ENCODE assay signal across 8 mouse cellular contexts in the genomic region with DNA sequence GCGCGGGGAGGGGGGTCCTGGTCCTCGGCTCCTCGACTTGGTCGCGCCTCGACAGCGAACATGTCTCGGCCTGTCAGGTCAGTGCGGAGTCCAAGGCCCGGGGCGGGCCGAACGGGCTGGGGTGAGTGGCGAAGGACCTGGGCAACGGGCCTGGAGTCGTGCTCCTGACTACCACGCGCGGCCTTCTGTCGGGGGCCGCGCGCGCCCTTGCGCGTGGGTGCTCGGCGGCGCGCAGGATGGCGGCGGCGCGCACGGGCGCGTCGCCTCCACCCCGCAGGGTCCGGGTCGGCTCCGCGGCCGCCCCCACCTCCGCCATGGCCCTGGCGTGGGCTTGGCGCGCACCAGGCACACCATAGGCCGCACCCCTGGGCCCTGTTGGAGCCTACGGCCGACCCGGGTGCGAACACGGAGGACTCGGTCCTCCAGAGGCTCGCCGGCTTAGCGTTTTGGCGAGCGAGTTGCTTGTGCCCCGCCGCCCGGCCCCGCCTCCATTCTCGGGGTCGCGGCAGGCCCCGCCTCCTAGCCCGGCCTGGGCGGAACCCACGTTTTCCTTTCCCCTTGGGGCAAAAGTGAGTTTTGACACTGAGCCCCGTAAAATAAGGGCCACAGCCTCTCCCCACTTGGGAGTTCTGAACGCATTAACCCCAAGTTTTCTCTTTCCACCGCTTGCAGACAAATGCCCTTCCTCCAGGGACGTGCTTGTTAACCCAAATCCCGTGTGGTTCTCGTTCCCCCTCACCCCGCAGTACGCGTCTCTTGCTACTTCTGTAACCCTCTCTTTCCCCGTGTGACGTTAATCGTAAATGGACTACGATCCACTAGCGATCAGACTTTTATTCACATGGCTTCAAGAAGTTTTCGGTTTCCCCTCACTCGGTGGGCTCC. TPM values are rescaled to one million over a fixed set of nuclear protein-coding genes. Genes with fewer than 3 reads are reported as not detected.
DNase-seq lines count a peak whose midpoint lies in the region; ATAC-seq and TF ChIP-seq lines count a peak whose summit lies in the region.

No protein-coding gene starts in this region.

- H3K4me2 ChIP-seq in lung, postnatal 0 days (replicated peaks; ENCODE audit: low read depth, low read length) = peak overlapping the region; percentile 69

- peak; percentile 62 for ATAC-seq in frontal cortex, adult (ENCODE audit: low TSS enrichment)
- peak; percentile 68 for ATAC-seq in lung, postnatal 0 days

- H3K27me3 ChIP-seq in hindbrain, embryonic 10.5 days (ENCODE audit: insufficient read depth, poor library complexity, severe bottlenecking) = peaks cover 31% of the 10 kb centered on the region
- H3K27me3 ChIP-seq in lung, postnatal 0 days (replicated peaks; ENCODE audit: insufficient read depth, low read length) = no peaks in the 10 kb centered on the region

- H3K4me1 ChIP-seq in hindbrain, embryonic 10.5 days (replicated peaks) = peaks cover 23% of the 10 kb centered on the region
- peaks cover 7% of the 10 kb centered on the region; the same call in 1 of the 2 replicates for H3K4me1 ChIP-seq in lung, postnatal 0 days (ENCODE audit: insufficient read depth, low read depth, low read length)

- H3K4me3 ChIP-seq in hindbrain, embryonic 10.5 days = peak overlapping the region; percentile 97
- H3K4me3 ChIP-seq in lung, postnatal 0 days (ENCODE audit: low read depth, low read length) = peak overlapping the region; percentile 100

- no peaks in the 10 kb centered on the region for H3K9me3 ChIP-seq in hindbrain, embryonic 10.5 days
- H3K9me3 ChIP-seq in lung, postnatal 0 days (ENCODE audit: low read length) = no peaks in the 10 kb centered on the region

- under 1% methylated on average over 85 of the region's 88 CpGs for WGBS in hindbrain, embryonic 10.5 days
- WGBS in lung, postnatal 0 days = under 1% methylated on average over 59 of the region's 88 CpGs

- peaks cover 34% of the 10 kb centered on the region for H3K36me3 ChIP-seq in hindbrain, embryonic 10.5 days
- H3K36me3 ChIP-seq in lung, postnatal 0 days (ENCODE audit: insufficient read depth, low read length) = no peaks in the 10 kb centered on the region

- H3K27ac ChIP-seq in hindbrain, embryonic 10.5 days = peak overlapping the region; percentile 100
- peak overlapping the region; percentile 98 for H3K27ac ChIP-seq in lung, postnatal 0 days (ENCODE audit: low read length)

- TF ChIP-seq CTCF in lung, postnatal 0 days (IDR thresholded peaks at IDR 0.05) = no peak

- peak overlapping the region; percentile 94 for H3K9ac ChIP-seq in lung, postnatal 0 days (replicated peaks; ENCODE audit: low read depth)

- peak; percentile 83 for DNase-seq in MN1 (ENCODE audit: low spot score)
- peak; percentile 66 for DNase-seq in cerebellum, adult 8-10 months
- DNase-seq in hindbrain, embryonic 10.5 days (ENCODE audit: low spot score) = peak; percentile 79
- peak; percentile 17 for DNase-seq in layer of hippocampus, adult 9-10 months (ENCODE audit: low spot score)
- DNase-seq in lung, postnatal 0 days (ENCODE audit: low spot score) = peak; percentile 85
- peak; percentile 77 for DNase-seq in ovary, postnatal 10 days (ENCODE audit: low spot score)
- peak; percentile 84 for DNase-seq in thymus, postnatal 0 days (ENCODE audit: low spot score)

- TF ChIP-seq EP300 in lung, postnatal 0 days (IDR thresholded peaks at IDR 0.05) = no peak

RNA-seq across cellular contexts. Expression of a gene that starts 0.6 kb away (rescaled TPM):
- 73.2 and 104 TPM in 2 replicates for polyA plus RNA-seq in hindbrain, embryonic 10.5 days (2016; fragmentation: Nextera tagmentation; extraction: Ambion mirVana)
- 19.1 and 20.9 TPM in 2 replicates for polyA plus RNA-seq in lung, postnatal 0 days (2015; fragmentation: Nextera tagmentation; extraction: Ambion mirVana)
- 80.4 and 102 TPM in 2 replicates for polyA plus RNA-seq in thymus, postnatal 0 days (2015; fragmentation: Nextera tagmentation; extraction: Ambion mirVana)

RNA-seq across cellular contexts. Expression of a gene that starts 43.9 kb away (rescaled TPM):
- polyA plus RNA-seq in hindbrain, embryonic 10.5 days (2016; fragmentation: Nextera tagmentation; extraction: Ambion mirVana) = 9.2 and 10.8 TPM in 2 replicates
- polyA plus RNA-seq in lung, postnatal 0 days (2015; fragmentation: Nextera tagmentation; extraction: Ambion mirVana) = 23.1 and 26.3 TPM in 2 replicates
- 33.3 and 36.6 TPM in 2 replicates for polyA plus RNA-seq in thymus, postnatal 0 days (2015; fragmentation: Nextera tagmentation; extraction: Ambion mirVana)

RNA-seq across cellular contexts. Expression of a gene that starts 51.9 kb away (rescaled TPM):
- polyA plus RNA-seq in hindbrain, embryonic 10.5 days (2016; fragmentation: Nextera tagmentation; extraction: Ambion mirVana) = 10.9 and 19.2 TPM in 2 replicates
- 5.7 and 6.9 TPM in 2 replicates for polyA plus RNA-seq in lung, postnatal 0 days (2015; fragmentation: Nextera tagmentation; extraction: Ambion mirVana)
- polyA plus RNA-seq in thymus, postnatal 0 days (2015; fragmentation: Nextera tagmentation; extraction: Ambion mirVana) = 2.7 and 3.0 TPM in 2 replicates

Comparison
In these comparisons a context has a peak if more than half of its experiments do, and no peak if none do; other contexts are left out.
1. Peak in every context shown above with its lines: DNase-seq, ATAC-seq, H3K4me3 ChIP-seq and H3K27ac ChIP-seq.
2. DNase-seq: peak in every context shown above with its lines; median percentile 85 in lung, postnatal 0 days; 84 in thymus, postnatal 0 days; 83 in MN1; 79 in hindbrain, embryonic 10.5 days; 77 in ovary, postnatal 10 days; 66 in cerebellum, adult 8-10 months; 17 in layer of hippocampus, adult 9-10 months.